Mouse (Mus musculus) G1E (cell line): ENCODE measurements around the gene Kdm2b.
A peak's percentile ranks its signal among the peaks of the same experiment; 100 is the strongest.

Source experiments
- CTCF ChIP-seq: IDR thresholded peaks from 2 replicates; pipeline ENCODE4 v1.5.1; 2012; ENCODE audit warnings: low read depth, low read length, inconsistent platforms, mixed read lengths
- GATA1 ChIP-seq: IDR thresholded peaks from 2 replicates; pipeline ENCODE4 v1.6.1; 2012; ENCODE audit warnings: borderline replicate concordance, low read length, inconsistent platforms, mixed read lengths
- GATA2 ChIP-seq: IDR thresholded peaks from 2 replicates; pipeline ENCODE4 v1.6.1; 2012; ENCODE audit warnings: low read depth, low read length, inconsistent platforms, borderline replicate concordance
- POLR2AphosphoS5 ChIP-seq: IDR thresholded peaks from 2 replicates; pipeline ENCODE4 v1.6.1; 2012; ENCODE audit warnings: low read depth, low read length, inconsistent platforms; ENCODE audit not compliant: insufficient replicate concordance
- TAL1 ChIP-seq: conservative IDR thresholded peaks from 2 replicates; pipeline ENCODE4 v1.6.1; 2012; ENCODE audit warnings: low read depth, low read length, inconsistent platforms, mixed read lengths

- peak; percentile 46 for TF ChIP-seq CTCF
- TF ChIP-seq GATA1, result no peak
- TF ChIP-seq POLR2AphosphoS5, result no peak
- TF ChIP-seq TAL1, result no peak
- TF ChIP-seq GATA2, result no peak
Observed at GRCm38 (mm10) chr5:123013599-123014315, 24.1 kb upstream of the Kdm2b start.
